Mouse (Mus musculus) kidney, postnatal 4 days (tissue): Measurements from ENCODE around the gene Rnf207.
A peak's percentile ranks its signal among the peaks of the same experiment; 100 is the strongest.

Experiments used
- DNase-seq, 2 experiments: peaks; one replicate each; pipeline ENCODE4 v3.0.0; 2021; ENCODE audit warnings: mixed read lengths in 2 of 2

The Rnf207 gene

DNA sequence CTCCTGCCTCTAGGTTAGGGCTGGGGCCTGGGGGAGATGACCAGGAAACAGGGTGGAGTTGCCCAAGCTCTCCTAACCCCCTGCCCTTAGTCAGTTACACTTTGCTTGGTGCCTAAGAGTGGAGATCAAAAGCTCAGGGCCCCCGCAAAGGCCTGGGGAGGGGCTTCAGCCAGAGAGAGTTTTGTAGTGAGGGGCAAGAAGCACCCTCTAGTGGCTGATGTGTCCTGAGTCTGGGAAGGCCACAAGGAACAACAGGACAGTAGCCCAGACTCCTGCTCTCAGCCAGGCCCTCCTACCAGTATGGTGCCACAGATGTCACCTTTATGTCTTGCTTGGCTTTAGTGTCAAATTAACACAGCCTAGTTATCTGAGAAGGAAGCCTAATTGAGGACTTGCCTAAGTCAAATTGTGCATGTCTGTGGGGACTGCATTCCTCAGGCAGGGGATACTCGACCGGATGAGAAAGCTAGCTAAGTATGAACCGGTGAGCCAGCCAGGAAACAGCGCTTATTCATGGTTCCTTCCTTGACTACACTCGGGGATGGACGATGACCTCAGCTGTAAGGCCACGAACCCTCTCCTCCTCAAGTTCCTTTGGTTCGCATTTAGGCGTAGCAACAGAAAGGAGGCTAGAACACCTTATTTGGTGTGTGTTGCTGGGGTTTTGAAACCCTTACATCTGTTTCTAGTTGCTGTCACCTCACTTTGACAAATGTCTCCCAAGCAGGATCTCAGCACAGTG is 24.4 kb downstream of the Rnf207 start:
- peak in 1 of 2 experiments; percentile 49 for DNase-seq

DNA sequence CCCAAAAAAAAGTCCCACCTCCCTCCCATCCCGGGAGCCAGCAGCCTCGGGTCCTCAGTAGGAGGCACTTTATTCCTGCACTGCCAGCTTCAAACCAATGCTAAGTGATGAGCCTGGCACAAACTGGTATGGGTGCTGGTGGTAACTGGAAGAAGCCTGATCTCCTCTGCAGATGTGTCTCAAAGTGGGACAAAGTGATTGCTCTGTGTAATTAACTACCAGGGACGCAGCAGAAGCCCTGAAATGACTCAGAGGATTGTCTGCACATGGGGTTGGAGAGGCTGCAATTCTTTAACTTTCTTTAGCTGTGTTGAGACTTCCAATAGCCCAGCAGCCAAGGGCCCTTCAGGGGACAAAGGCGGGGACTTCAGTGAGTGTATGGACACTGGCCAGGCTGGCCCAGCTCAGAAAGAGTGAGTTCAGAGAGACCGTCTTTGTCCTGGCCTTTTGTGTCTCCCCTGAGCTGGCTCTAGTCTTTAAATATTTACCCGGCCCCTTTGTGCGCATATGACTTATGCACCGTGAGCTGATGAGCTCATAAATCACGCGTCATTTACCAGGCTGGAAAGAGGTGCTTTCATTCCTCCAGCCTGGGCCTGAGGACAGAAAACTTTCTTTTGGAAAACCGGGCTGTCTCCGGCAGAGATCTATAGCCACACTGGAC is 26.6 kb downstream of the Rnf207 start:
- no peak for DNase-seq

DNA sequence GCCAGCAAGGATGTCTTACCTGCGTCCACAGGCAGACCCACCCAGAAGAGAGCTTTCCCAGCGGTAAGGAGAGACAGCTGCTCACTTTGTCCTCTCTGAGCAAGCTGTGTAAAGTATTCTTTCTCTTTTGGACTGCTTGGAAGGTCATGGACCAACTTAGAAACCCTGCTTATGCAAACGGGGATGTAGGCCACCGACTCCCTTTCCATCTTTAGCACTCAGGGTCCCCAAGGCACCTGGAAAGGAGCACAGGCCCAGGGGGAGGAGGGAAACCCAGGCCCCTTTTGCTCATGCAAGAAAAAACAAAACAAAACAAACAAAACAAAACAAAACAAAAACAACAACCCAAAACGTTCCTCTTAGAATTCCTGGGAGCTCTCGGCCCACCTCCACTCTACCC is 27.2 kb downstream of the Rnf207 start, which contains the start of gene Hes3:
Hes3 (minus strand) TSS at position 101 of the 400 bp plus-strand sequence.
- no peak for DNase-seq

DNA sequence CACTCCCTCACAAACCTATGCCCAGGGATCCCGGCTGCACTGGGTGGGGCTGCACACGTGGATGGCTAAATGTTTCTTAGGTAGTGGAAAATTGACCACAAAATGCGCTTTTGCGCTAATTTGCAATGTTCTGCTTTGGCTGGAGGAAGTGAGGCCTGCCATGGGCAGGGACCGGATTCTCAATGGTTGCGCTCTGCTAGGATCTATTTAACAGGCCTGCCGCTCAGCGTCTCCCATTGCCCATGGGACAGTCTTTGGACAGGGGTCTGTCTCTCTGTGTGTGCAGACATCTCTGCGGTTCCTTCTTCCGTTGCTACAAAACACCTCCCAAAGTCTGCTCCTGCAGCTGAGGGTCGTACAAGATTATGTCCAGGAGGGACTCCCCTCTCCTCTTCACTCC is 27.8 kb downstream of the Rnf207 start:
- no peak for DNase-seq

DNA sequence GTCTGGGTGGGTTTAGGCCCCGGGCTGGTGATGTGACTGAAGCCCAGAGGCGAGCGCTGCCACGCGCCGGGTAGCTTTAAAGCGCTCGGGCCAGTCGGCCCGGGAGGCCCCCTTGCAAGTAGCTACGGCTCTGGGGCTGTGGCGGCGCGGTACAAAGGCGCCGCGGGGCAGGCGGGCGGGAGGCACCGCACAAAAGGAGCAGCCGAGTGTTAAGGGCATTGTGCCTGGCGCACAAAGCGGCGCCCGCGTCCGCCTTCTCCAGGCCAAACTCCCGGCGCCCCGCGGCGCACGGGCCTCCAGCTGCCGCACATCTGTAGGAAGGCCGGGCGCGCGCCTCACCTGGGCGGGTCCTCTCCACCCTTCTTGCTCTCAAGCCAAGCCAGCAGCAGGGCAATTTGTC is 28.4 kb downstream of the Rnf207 start:
- DNase-seq, result no peak

DNA sequence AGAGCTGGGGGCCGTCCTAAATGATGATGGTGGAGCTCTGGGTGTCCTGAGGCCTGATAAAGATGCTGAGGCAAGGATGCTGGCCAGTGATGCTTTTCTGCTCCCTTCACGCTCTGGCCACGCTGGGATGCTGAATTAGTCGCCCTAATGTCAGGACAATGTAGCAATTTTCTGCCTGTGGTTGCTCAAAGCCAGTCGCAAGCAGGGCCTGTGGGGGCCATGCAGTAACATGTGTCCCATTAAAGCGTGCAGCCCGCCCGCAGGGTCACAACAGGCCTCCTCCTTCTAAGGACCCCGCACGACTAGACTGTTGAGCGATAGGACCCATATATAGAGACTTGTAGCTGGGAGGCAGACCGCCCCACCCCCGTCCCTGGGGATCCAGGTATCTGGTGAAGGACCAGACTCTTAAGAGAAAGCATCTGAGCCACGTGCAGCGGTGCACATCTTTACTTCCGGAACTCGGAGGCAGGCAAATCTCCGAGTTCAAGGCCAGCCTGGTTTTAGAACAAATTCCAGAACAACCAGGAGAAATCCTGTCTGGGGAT is 30.3 kb downstream of the Rnf207 start:
- no peak for DNase-seq

DNA sequence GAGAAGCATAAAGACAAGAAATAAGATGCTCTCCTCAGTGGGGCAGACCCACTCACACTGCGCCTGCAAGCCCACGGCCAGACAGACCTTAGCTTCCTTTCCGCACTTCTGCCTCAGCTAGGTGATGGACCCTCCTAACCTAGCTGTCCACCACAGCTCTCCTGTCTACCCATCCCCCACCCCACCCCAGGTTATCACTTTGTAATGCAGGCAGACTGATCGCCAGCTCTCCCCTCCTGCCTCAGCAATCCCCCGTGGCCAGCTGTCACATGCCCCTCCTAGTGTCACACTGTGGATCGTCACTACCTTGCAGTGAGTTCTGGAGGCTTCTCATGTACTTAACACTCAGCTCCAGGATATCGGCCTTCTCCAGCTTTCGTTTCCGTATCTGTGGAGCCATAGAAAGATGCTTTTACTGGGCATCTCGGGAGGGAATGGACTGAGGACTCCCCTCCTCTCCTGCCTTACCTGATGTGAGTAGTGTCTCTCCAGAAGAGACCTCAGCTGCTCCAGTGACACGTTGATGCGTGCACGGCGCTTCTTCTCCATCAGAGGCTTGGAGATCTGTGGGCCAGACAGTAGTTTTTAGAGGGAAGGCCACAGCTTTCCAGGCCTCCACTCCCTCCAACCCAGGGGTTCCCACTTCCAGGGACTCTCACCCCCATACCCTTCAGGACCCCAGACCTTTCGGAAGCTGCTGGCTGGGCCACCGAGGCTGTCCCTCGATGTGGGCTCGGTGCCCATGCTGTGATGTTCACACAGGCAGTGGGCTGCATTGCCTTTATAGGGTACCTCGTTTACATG is 31.3 kb downstream of the Rnf207 start:
- no peak for DNase-seq

DNA sequence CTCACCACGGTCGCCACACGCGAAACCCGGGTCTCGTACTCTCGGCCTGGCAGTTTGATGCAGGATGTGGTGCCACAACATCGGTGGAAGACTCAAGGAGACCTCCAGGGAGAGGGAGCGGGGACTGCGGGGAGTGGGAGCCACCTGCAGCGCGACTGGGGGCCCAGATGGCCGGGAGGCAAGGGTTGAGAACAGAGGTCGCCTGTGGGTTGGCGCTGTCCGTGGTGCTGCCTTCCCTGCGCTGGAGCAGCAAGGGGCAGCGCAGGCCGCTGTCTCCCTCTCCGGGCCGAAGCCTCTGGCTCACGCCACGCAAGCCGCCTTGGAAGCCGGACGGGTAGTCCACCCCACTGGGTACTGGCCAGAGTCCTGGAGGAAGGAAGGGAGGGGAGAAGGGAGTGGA is 31.9 kb downstream of the Rnf207 start:
- peak; percentile 92 for DNase-seq

DNA sequence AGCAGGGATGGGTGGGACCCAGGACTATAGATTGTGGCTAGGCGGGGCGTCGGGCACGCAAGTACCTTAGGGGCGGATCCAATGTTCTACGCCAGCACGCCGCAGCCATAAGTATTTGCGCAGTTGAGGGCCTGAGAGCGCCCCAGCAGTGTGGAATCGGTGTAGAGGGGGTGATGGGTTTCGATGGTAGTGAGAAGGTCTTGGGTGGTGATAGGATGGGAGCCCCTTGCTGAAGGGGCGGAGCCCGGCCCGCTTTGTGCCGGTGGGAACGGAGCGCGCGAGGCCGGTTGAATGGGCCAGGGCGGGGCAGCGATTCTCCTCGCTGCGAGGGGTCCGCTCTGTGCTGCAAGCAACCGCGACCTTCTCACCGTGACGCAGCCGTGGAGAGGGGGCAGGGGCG is 32.6 kb downstream of the Rnf207 start:
- no peak for DNase-seq

DNA sequence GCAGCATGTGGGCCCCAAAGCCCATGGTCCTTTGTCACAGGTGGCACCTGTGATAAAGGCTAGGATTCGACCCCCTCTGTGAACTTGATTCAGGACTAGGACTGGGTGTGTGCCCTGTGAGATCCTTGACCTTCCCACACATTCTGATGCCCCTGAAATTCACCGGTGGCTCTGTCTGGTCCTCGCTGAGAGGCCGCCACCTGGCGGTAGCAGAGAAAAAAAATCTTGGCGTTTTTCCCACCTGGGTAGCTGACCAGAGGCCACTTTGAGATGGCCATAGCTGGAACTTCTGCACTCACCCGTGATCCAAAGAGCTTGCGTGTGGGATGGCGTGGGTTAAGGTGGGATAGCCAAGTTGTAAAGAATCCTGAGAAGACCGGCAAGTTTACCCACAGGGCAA is 33.3 kb downstream of the Rnf207 start:
- DNase-seq, result peak; percentile 72 to 80

DNA sequence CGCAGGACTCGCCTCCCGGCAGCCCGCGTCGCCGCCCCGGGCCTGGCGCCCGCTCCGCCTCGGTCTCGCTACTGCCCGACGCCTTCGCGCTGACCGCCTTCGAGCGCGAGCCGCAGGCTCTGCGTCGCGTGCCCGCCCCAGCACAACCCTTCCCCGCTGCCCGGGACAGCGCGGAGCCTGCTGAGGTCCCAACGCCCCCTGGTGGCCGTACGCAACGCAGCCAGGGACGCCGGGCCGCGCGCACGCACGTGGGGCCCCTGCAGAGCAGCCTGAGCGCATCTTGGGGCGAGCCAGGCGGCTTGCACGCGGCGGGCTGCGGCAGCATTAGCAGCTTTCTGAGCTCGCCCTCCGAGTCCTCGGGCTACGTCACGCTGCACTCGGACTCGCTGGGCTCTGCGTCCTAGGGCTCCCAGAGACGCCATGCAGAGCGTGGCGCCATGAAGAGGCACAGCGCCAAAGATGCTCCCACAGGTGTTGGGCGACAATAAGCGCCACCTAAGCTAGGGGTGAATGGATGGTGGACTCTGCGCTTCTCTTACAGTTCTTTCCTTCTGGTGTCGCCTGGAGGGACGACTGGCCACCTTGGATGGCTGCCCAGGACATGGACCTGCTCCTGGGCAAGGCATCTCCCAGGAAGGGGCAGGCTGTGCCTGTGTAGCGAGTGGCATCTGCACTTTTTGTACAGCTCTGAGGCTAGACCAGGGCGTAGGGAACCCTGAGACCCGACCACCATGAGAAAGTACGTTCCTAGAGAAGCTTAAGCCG is 35.4 kb downstream of the Rnf207 start:
- peak; percentile 92 to 93 for DNase-seq

DNA sequence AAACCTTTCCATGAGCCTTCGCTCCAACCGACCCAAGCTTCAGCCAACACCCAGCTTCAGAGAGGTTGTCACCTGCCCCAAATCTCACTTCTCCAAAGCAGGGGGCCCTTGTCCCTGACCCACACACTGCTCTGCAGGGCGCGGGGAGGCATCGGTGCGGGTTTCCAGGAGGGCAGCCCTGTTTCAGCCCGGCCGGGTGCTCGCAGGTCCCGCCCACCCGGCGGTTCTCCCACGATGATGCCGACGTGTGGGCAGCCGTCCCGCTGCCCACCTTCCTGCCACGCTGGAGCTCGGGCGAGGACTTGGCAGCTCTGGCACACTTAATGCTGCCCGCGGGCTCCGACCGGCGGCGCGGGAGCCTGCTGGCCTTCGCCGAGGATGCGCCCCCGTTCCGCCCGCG is 36.1 kb downstream of the Rnf207 start:
- DNase-seq, result no peak

DNA sequence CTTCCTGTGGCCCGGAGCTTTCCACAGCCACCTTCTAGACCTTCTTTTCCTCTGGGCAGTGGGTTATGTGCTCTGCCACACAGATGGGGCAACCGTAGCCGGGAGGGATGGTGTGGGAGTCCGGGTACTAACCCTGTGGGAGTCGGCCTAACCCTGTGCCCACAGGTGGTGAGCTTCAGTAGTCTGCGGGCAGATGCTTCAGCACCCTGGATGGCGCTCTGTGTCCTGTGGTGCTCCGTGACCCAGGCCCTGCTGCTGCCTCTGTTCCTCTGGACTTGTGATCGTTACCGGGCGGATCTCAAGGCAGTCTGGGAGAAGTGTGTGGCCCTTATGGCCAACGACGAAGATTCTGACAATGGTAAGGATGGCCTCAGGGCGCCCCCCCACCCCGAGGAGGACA is 37.2 kb downstream of the Rnf207 start:
- DNase-seq, result peak in 1 of 2 experiments; percentile 64

DNA sequence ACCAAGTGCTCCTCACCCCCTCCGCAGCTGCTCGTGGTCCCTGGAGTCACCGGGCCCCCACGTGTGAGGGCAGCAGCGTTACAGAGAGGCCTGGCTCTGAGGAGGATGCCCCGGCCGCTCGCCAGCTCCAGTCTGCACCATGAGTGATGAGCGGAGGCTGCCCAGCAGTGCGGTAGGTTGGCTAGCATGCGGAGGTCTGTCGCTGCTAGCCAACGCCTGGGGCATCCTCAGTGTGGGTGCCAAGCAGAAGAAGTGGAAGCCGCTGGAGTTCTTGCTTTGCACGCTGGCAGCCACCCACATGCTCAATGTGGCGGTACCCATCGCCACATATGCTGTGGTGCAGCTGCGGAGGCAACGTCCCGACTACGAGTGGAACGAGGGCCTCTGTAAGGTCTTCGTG is 39.8 kb downstream of the Rnf207 start:
- DNase-seq, result no peak

DNA sequence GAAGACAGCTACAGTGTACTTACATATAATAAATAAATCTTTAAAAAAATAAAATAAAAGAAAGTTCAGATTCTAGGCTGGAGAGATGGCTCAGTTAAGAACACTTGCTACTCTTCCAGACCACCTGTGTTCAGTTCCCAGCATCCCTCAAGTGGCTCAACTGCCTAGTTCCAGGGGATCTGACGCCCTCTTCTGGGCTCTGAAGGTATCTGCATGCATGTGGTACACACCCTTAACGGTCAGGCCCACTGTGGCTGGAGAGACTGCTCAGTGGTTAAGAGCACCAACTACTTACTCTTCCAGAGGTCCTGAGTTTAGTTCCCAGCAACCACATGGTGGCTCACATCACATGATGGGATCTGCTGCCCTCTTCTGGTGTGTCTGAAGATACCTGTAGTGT is 40.9 kb downstream of the Rnf207 start:
- no peak for DNase-seq

DNA sequence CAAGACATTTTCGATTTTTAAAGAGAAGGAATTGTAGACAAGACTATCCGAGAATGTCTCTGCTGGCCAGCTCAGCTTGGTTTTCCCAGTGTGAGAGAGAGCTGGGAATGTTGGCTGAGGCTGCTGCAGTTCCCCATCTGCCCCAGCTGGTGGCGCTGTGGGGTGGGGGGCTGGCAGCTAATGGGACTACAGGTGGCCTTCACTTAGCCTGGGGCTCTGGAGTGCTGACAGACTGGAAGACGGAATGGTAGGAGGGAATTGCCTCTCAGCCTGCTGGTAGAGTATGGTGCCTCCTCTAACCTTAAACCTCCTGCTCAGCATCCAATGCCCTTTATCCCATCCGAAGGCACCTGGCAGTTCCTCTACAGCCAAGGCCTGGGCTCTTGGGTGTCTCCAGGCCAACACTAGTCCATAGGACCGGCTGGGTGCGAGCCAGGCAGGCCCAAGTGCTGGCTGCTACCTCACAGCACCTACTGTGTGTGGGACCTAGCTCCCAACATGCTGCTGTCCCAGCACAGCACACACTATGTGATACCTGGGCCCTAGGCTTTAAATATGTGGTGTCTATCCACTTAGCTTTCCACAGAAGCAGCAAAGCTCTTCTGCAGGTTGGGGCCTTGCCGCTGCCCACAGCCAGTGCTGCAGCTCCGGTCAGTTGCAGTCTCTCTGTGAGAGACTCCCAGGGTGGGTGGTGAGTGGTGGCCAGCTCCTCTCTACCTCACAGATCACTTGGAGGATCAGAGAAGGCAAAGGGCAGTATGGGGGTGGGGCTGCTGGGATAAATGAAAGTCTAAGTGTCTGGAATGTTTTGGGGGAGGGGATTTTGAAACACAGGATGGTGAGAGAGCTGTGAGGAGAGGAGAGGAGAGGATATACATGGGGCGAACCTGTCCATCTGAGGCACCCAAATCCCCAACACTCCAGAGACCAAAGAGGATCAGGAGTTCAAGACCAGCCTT is 42.1 kb downstream of the Rnf207 start:
- peak; percentile 59 to 64 for DNase-seq

DNA sequence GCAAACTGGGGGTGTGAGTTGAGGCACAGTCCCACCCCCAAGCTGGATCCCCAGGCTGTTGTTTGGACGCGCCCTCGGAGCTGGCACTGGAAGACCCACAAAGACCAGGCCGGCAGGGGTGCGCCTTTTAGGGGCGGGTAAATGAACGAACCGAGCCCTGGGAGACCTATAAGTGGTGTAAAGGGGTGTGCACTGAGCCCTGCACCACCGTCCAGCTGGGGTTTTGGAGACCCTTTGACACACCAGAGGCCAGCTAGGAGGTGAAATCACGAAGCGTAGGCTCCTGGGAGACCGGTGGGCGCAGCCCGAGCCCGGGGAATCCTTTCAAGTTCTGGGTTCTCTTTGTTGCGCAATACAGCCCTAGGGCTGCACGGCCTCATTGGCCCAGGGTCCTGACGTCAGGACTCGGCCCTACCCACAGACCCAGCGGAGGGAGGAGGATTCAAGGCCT is 44.1 kb downstream of the Rnf207 start:
- peak; percentile 49 to 68 for DNase-seq

DNA sequence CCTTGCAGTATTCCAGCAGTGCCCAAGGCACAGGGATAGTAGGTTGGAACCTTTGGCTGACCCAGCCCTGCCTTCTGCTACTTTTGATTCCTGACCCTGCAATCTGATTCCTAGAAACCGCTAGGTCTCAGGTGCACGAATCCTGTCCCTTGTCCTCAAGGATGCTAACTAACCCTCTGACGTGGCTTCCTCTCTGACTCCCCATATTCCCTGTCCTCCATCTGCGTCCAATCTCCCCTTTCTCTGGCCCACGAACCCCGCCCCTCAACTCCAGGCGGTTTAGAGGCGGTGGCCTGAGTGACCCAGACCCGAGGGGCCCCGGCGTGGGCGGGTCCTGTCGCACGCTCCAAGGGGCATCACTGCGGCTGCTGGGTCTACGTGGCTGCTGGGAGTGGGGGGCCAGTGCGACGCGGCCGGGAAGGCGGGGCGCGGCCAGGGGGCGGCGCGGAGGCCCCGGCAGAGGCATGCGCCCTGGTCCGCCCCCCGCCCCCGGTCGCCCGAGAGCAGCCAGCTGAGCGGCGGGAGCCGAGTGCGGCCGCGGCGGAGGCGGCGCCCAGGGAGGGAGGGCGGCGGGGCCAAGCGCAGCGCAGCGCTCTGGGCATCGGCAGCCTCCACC is 45.1 kb downstream of the Rnf207 start, which contains the start of gene Gpr153:
Gpr153 (plus strand) TSS at position 612 of the 616 bp plus-strand sequence.
- DNase-seq, result peak; percentile 71 to 83

DNA sequence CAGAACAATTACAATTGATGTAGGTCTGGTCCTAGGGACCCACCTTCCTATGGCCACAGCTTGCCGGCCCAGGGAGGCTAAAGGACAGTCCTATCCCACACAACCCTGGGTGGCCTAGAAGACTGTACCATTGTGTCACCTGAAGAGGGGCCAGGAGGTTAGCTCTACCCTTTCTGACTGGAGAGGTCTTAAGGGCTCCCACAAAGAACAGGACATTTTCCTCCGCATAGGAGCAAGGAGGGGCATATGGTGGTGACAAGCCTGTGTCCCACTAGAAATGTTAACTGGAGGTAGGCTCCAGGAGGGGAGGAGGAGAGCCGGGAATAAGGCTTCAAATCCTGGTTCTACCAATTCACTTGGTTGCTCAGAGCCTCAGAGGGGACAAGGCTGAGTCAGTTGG is 45.6 kb downstream of the Rnf207 start:
- no peak for DNase-seq

DNA sequence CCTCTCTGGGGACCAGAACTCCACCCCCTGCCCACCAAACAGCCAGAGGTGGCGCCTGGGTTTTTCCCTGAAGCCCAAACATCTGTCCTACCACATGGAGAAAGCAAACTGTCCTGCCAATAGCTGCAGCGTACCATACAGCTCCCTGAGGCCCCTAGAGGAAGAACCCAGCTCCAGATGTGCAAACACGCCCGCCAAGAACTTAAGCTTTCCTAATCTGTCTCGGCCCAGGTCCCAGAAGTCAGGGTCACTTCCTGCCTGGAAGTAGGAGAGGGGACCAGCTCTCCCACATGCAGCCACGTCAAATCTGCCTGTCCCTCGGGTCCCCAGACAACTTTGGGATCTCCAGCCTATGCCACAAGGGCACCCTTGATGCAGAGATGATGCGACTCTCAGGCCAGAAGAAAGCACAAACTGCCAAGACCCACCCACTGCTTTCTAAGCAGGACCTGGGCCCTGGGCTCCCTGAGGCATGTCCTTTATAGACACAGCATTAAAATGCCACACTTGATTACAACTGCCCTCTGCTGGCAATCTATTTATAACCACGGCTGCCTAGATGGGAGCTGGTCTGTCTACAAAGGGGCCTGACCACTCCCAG is 46.2 kb downstream of the Rnf207 start:
- DNase-seq, result peak; percentile 71 to 79
